Mouse (Mus musculus): ENCODE results near the gene Slc26a9. TPM values are rescaled to one million over a fixed set of nuclear protein-coding genes. Genes with fewer than 3 reads are reported as not detected.

Gene Slc26a9
- polyA plus RNA-seq, 1 experiment from 2014 or later = 0.15 TPM

GRCm38 (mm10) chr1:131758796-131759195 lies 15.0 kb downstream of the Slc26a9 start:
- no peak for DNase-seq (ENCODE audit: low spot score)
- H3K4me3 ChIP-seq (ENCODE audit: low read depth, low read length) = no peak overlapping the region
- H3K9ac ChIP-seq (ENCODE audit: low read depth, low read length) = no peak overlapping the region
- WGBS = 58% methylated on average over 7 of the region's 7 CpGs
- ATAC-seq (ENCODE audit: low FRiP score) = no peak
- H3K27me3 ChIP-seq (ENCODE audit: control insufficient read depth, insufficient read depth, low read length) = no peaks in the 10 kb centered on the region
- H3K4me2 ChIP-seq (replicated peaks; ENCODE audit: low read depth, low read length) = no peak overlapping the region
- no peak overlapping the region for H3K27ac ChIP-seq (ENCODE audit: low read depth, low read length)
- no peaks in the 10 kb centered on the region for H3K9me3 ChIP-seq (ENCODE audit: control insufficient read depth, low read length)
- H3K36me3 ChIP-seq (ENCODE audit: control insufficient read depth, insufficient read depth, low read length) = no peaks in the 10 kb centered on the region
- H3K4me1 ChIP-seq (replicated peaks; ENCODE audit: control insufficient read depth, insufficient read depth, low read length) = no peaks in the 10 kb centered on the region

GRCm38 (mm10) chr1:131759667-131760427 lies 16.0 kb downstream of the Slc26a9 start:
- DNase-seq (ENCODE audit: low spot score) = no peak
- Histone ChIP-seq H3K9ac (ENCODE audit: low read depth, low read length) (no peak overlapping the region), H3K4me2 (replicated peaks; ENCODE audit: low read depth, low read length) (no peak overlapping the region), H3K9me3 (ENCODE audit: control insufficient read depth, low read length) (no peaks in the 10 kb centered on the region), H3K27me3 (ENCODE audit: control insufficient read depth, insufficient read depth, low read length) (no peaks in the 10 kb centered on the region), H3K4me1 (replicated peaks; ENCODE audit: control insufficient read depth, insufficient read depth, low read length) (no peaks in the 10 kb centered on the region), H3K4me3 (ENCODE audit: low read depth, low read length) (no peak overlapping the region), H3K36me3 (ENCODE audit: control insufficient read depth, insufficient read depth, low read length) (no peaks in the 10 kb centered on the region), H3K27ac (ENCODE audit: low read depth, low read length) (no peak overlapping the region)
- 0 out of 2 replicates have a peak, but pooled peaks have one; percentile 22 for ATAC-seq (ENCODE audit: low FRiP score)
- 70% methylated on average over 9 of the region's 9 CpGs for WGBS

GRCm38 (mm10) chr1:131760428-131760820 lies 16.6 kb downstream of the Slc26a9 start:
- Histone ChIP-seq H3K4me2 (replicated peaks; ENCODE audit: low read depth, low read length) (no peak overlapping the region), H3K4me3 (ENCODE audit: low read depth, low read length) (no peak overlapping the region), H3K9me3 (ENCODE audit: control insufficient read depth, low read length) (no peaks in the 10 kb centered on the region), H3K9ac (ENCODE audit: low read depth, low read length) (no peak overlapping the region), H3K27ac (ENCODE audit: low read depth, low read length) (no peak overlapping the region), H3K27me3 (ENCODE audit: control insufficient read depth, insufficient read depth, low read length) (no peaks in the 10 kb centered on the region), H3K36me3 (ENCODE audit: control insufficient read depth, insufficient read depth, low read length) (no peaks in the 10 kb centered on the region), H3K4me1 (replicated peaks; ENCODE audit: control insufficient read depth, insufficient read depth, low read length) (no peaks in the 10 kb centered on the region)
- WGBS = 90% methylated on average over 3 of the region's 3 CpGs
- ATAC-seq (ENCODE audit: low FRiP score) = no peak
- no peak for DNase-seq (ENCODE audit: low spot score)

- Histone ChIP-seq H3K4me2 (replicated peaks; ENCODE audit: low read depth, low read length) (no peak overlapping the region), H3K27ac (ENCODE audit: low read depth, low read length) (no peak overlapping the region), H3K4me1 (replicated peaks; ENCODE audit: control insufficient read depth, insufficient read depth, low read length) (no peaks in the 10 kb centered on the region), H3K36me3 (ENCODE audit: control insufficient read depth, insufficient read depth, low read length) (no peaks in the 10 kb centered on the region), H3K9me3 (ENCODE audit: control insufficient read depth, low read length) (no peaks in the 10 kb centered on the region), H3K4me3 (ENCODE audit: low read depth, low read length) (no peak overlapping the region), H3K27me3 (ENCODE audit: control insufficient read depth, insufficient read depth, low read length) (no peaks in the 10 kb centered on the region), H3K9ac (ENCODE audit: low read depth, low read length) (no peak overlapping the region)
- ATAC-seq (ENCODE audit: low FRiP score) = no peak
- DNase-seq (ENCODE audit: low spot score) = no peak
- WGBS = 86% methylated on average over 13 of the region's 13 CpGs
Measured at GRCm38 (mm10) chr1:131761079-131761831, 17.4 kb downstream of the Slc26a9 start.

GRCm38 (mm10) chr1:131763683-131764082 lies 19.9 kb downstream of the Slc26a9 start:
- Histone ChIP-seq H3K4me2 (replicated peaks; ENCODE audit: low read depth, low read length) (no peak overlapping the region), H3K27me3 (ENCODE audit: control insufficient read depth, insufficient read depth, low read length) (no peaks in the 10 kb centered on the region), H3K36me3 (ENCODE audit: control insufficient read depth, insufficient read depth, low read length) (no peaks in the 10 kb centered on the region), H3K4me3 (ENCODE audit: low read depth, low read length) (no peak overlapping the region), H3K4me1 (replicated peaks; ENCODE audit: control insufficient read depth, insufficient read depth, low read length) (no peaks in the 10 kb centered on the region), H3K9ac (ENCODE audit: low read depth, low read length) (no peak overlapping the region), H3K9me3 (ENCODE audit: control insufficient read depth, low read length) (no peaks in the 10 kb centered on the region), H3K27ac (ENCODE audit: low read depth, low read length) (no peak overlapping the region)
- DNase-seq (ENCODE audit: low spot score) (no peak), ATAC-seq (ENCODE audit: low FRiP score) (no peak)
- 62% methylated on average over 9 of the region's 9 CpGs for WGBS

- ATAC-seq (ENCODE audit: low FRiP score) (no peak), DNase-seq (ENCODE audit: low spot score) (no peak)
- no peak overlapping the region for H3K4me3 ChIP-seq (ENCODE audit: low read depth, low read length)
- H3K27me3 ChIP-seq (ENCODE audit: control insufficient read depth, insufficient read depth, low read length) = no peaks in the 10 kb centered on the region
- WGBS = 63% methylated on average over 8 of the region's 8 CpGs
- H3K4me1 ChIP-seq (replicated peaks; ENCODE audit: control insufficient read depth, insufficient read depth, low read length) = no peaks in the 10 kb centered on the region
- H3K4me2 ChIP-seq (replicated peaks; ENCODE audit: low read depth, low read length) = no peak overlapping the region
- no peaks in the 10 kb centered on the region for H3K36me3 ChIP-seq (ENCODE audit: control insufficient read depth, insufficient read depth, low read length)
- no peak overlapping the region for H3K27ac ChIP-seq (ENCODE audit: low read depth, low read length)
- H3K9ac ChIP-seq (ENCODE audit: low read depth, low read length) = no peak overlapping the region
- no peaks in the 10 kb centered on the region for H3K9me3 ChIP-seq (ENCODE audit: control insufficient read depth, low read length)
Measured at GRCm38 (mm10) chr1:131764581-131765338, 20.9 kb downstream of the Slc26a9 start.

- no peaks in the 10 kb centered on the region for H3K4me1 ChIP-seq (replicated peaks; ENCODE audit: control insufficient read depth, insufficient read depth, low read length)
- H3K9me3 ChIP-seq (ENCODE audit: control insufficient read depth, low read length) = no peaks in the 10 kb centered on the region
- no peak overlapping the region for H3K4me2 ChIP-seq (replicated peaks; ENCODE audit: low read depth, low read length)
- DNase-seq (ENCODE audit: low spot score) = peak; percentile 93
- no peak overlapping the region for H3K27ac ChIP-seq (ENCODE audit: low read depth, low read length)
- H3K36me3 ChIP-seq (ENCODE audit: control insufficient read depth, insufficient read depth, low read length) = no peaks in the 10 kb centered on the region
- ATAC-seq (ENCODE audit: low FRiP score) = peak; percentile 54; the same call in 1 of the 2 replicates
- no peaks in the 10 kb centered on the region for H3K27me3 ChIP-seq (ENCODE audit: control insufficient read depth, insufficient read depth, low read length)
- no peak overlapping the region for H3K4me3 ChIP-seq (ENCODE audit: low read depth, low read length)
- no peak overlapping the region for H3K9ac ChIP-seq (ENCODE audit: low read depth, low read length)
- 15% methylated on average over 11 of the region's 11 CpGs for WGBS
Measured at GRCm38 (mm10) chr1:131765357-131766001, 21.7 kb downstream of the Slc26a9 start.

GRCm38 (mm10) chr1:131769296-131769695 lies 25.5 kb downstream of the Slc26a9 start:
- ATAC-seq (ENCODE audit: low FRiP score) (no peak), DNase-seq (ENCODE audit: low spot score) (no peak)
- no peaks in the 10 kb centered on the region for H3K9me3 ChIP-seq (ENCODE audit: control insufficient read depth, low read length)
- no peaks in the 10 kb centered on the region for H3K4me1 ChIP-seq (replicated peaks; ENCODE audit: control insufficient read depth, insufficient read depth, low read length)
- no peak overlapping the region for H3K4me2 ChIP-seq (replicated peaks; ENCODE audit: low read depth, low read length)
- H3K36me3 ChIP-seq (ENCODE audit: control insufficient read depth, insufficient read depth, low read length) = no peaks in the 10 kb centered on the region
- H3K4me3 ChIP-seq (ENCODE audit: low read depth, low read length) = no peak overlapping the region
- no peaks in the 10 kb centered on the region for H3K27me3 ChIP-seq (ENCODE audit: control insufficient read depth, insufficient read depth, low read length)
- 77% methylated on average over 3 of the region's 3 CpGs for WGBS
- no peak overlapping the region for H3K27ac ChIP-seq (ENCODE audit: low read depth, low read length)
- no peak overlapping the region for H3K9ac ChIP-seq (ENCODE audit: low read depth, low read length)

Measured in hindbrain, embryonic 11.5 days (tissue).